Mouse (Mus musculus) testis, adult 2 months (tissue): Measurements from ENCODE around the gene Evi5l. TPM values are rescaled to one million over a fixed set of nuclear protein-coding genes. Genes with fewer than 3 reads are reported as not detected.

ENCODE experiments used
- H3K27ac ChIP-seq: fragments of 200-500 bp; 2 replicates; pipeline ENCODE4 v1.5.1; 2012; ENCODE audit warnings: low read depth, low read length; ENCODE audit not compliant: control insufficient read depth, insufficient read depth
- H3K27me3 ChIP-seq: fragments of 200-500 bp; 2 replicates; pipeline ENCODE4 v1.6.1; 2012; ENCODE audit warnings: mild to moderate bottlenecking, low read length, moderate library complexity; ENCODE audit not compliant: control insufficient read depth, insufficient read depth
- H3K36me3 ChIP-seq: fragments of 200-500 bp; 2 replicates; pipeline ENCODE4 v1.6.1; 2012; ENCODE audit warnings: mild to moderate bottlenecking, low read length; ENCODE audit not compliant: control insufficient read depth, insufficient read depth
- H3K4me1 ChIP-seq: fragments of 200-500 bp; 2 replicates; pipeline ENCODE4 v1.6.1; 2012; ENCODE audit warnings: low read length; ENCODE audit not compliant: control insufficient read depth, insufficient read depth
- H3K4me3 ChIP-seq: fragments of 200-500 bp; 2 replicates; pipeline ENCODE4 v1.5.1; 2012; ENCODE audit warnings: low read depth, mild to moderate bottlenecking, low read length, moderate library complexity, mixed read lengths; ENCODE audit not compliant: control insufficient read depth
- CTCF ChIP-seq: fragments of 200-500 bp; IDR thresholded peaks from 2 replicates; pipeline ENCODE4 v1.5.1; 2012; ENCODE audit warnings: low read depth, mild to moderate bottlenecking, inconsistent platforms, low read length, moderate library complexity; ENCODE audit not compliant: control insufficient read depth, insufficient read depth, insufficient replicate concordance
- POLR2A ChIP-seq: fragments of 200-500 bp; IDR thresholded peaks from 2 replicates; pipeline ENCODE4 v1.6.1; 2012; ENCODE audit warnings: low read depth, mild to moderate bottlenecking, inconsistent platforms, low read length, moderate library complexity; ENCODE audit not compliant: control insufficient read depth
- polyA plus RNA-seq: library from polyadenylated mRNA; depleted of rRNA; stranded (reverse); fragments of >200 nt; gene quantifications from 2 replicates; pipeline ENCODE4 v1.2.3, GENCODE M21; 2012

Evi5l gene
- polyA plus RNA-seq, 1 experiment: 181 TPM

- Histone ChIP-seq H3K27me3 (no peaks in the 10 kb centered on the region), H3K36me3 (no peaks in the 10 kb centered on the region; the same call in 1 of the 2 replicates), H3K4me1 (peaks cover 3% of the 10 kb centered on the region; the same call in 1 of the 2 replicates), H3K4me3 (no peak overlapping the region), H3K27ac (no peak overlapping the region)
- TF ChIP-seq CTCF (no peak), POLR2A (no peak)
These were observed 3.6 kb upstream of the Evi5l start for GRCm38 (mm10) chr8:4162786-4163185.

- Histone ChIP-seq H3K36me3 (no peaks in the 10 kb centered on the region), H3K4me3 (peak overlapping the region; percentile 95), H3K27me3 (no peaks in the 10 kb centered on the region), H3K27ac (peak overlapping the region; percentile 85), H3K4me1 (peaks cover 3% of the 10 kb centered on the region; the same call in 1 of the 2 replicates)
- TF ChIP-seq CTCF (no peak), POLR2A (peak; percentile 30; the same call in 1 of the 2 replicates)
These were observed 1.1 kb upstream of the Evi5l start for GRCm38 (mm10) chr8:4165176-4165851.

GRCm38 (mm10) chr8:4166881-4167525 is 636 bp downstream of the Evi5l start:
- TF ChIP-seq POLR2A (no peak), CTCF (no peak)
- Histone ChIP-seq H3K27me3 (no peaks in the 10 kb centered on the region), H3K4me1 (peaks cover 5% of the 10 kb centered on the region), H3K27ac (peak overlapping the region; percentile 89), H3K4me3 (peak overlapping the region; percentile 95), H3K36me3 (no peaks in the 10 kb centered on the region)

- no peak for TF ChIP-seq POLR2A
- TF ChIP-seq CTCF: no peak
- H3K4me3 ChIP-seq: peak overlapping the region; percentile 95
- H3K27me3 ChIP-seq: no peaks in the 10 kb centered on the region
- peak overlapping the region; percentile 10 for H3K27ac ChIP-seq
- H3K4me1 ChIP-seq: peaks cover 5% of the 10 kb centered on the region
- H3K36me3 ChIP-seq: no peaks in the 10 kb centered on the region
These were observed 1.6 kb downstream of the Evi5l start for GRCm38 (mm10) chr8:4167918-4168317.

GRCm38 (mm10) chr8:4172486-4172885 is 6.1 kb downstream of the Evi5l start:
- H3K4me1 ChIP-seq: peaks cover 2% of the 10 kb centered on the region; the same call in 1 of the 2 replicates
- TF ChIP-seq CTCF (no peak), POLR2A (no peak)
- no peak overlapping the region for H3K4me3 ChIP-seq
- no peak overlapping the region for H3K27ac ChIP-seq
- no peaks in the 10 kb centered on the region for H3K36me3 ChIP-seq
- no peaks in the 10 kb centered on the region for H3K27me3 ChIP-seq

- no peaks in the 10 kb centered on the region for H3K36me3 ChIP-seq
- TF ChIP-seq CTCF (no peak), POLR2A (no peak)
- no peaks in the 10 kb centered on the region for H3K27me3 ChIP-seq
- peaks cover 2% of the 10 kb centered on the region; the same call in 1 of the 2 replicates for H3K4me1 ChIP-seq
- no peak overlapping the region for H3K4me3 ChIP-seq
- H3K27ac ChIP-seq: no peak overlapping the region
These were observed 7.7 kb downstream of the Evi5l start for GRCm38 (mm10) chr8:4174018-4174417.

- TF ChIP-seq POLR2A (no peak), CTCF (no peak)
- no peaks in the 10 kb centered on the region; the same call in none of the 2 replicates for H3K36me3 ChIP-seq
- no peak overlapping the region for H3K27ac ChIP-seq
- no peaks in the 10 kb centered on the region; the same call in 1 of the 2 replicates for H3K4me1 ChIP-seq
- no peaks in the 10 kb centered on the region for H3K27me3 ChIP-seq
- no peak overlapping the region for H3K4me3 ChIP-seq
These were observed 17.0 kb downstream of the Evi5l start for GRCm38 (mm10) chr8:4183409-4183808.
